Mouse (Mus musculus): Measurements from ENCODE around the gene Fam171a2.
"Not testable (repeated sequence)": the region's sequence is repeated elsewhere in the genome, so short reads cannot be mapped to it uniquely, and the experiment has no call there.

Fam171a2 gene

GRCm38 (mm10) chr11:102434406-102434805 is 13.1 kb downstream of the Fam171a2 start:
- peak; percentile 92 for DNase-seq

DNA sequence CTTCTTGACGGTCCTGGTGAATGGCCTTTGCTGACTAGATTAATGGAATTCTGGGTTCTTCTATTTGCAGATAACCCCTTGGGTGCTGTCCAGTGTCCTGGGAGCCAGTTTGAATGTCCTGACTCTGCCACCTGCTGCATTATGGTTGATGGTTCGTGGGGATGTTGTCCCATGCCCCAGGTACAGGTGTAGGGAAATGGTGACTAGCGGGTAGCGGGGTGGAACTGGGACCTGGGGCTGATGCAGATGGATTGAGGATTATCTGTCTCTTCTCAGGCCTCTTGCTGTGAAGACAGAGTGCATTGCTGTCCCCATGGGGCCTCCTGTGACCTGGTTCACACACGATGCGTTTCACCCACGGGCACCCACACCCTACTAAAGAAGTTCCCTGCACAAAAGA is 13.6 kb downstream of the Fam171a2 start:
- no peak for DNase-seq

GRCm38 (mm10) chr11:102432896-102433295 is 14.6 kb downstream of the Fam171a2 start:
- DNase-seq = no peak

GRCm38 (mm10) chr11:102432115-102432843 is 15.2 kb downstream of the Fam171a2 start:
- peak; percentile 85 to 87 for DNase-seq

DNA sequence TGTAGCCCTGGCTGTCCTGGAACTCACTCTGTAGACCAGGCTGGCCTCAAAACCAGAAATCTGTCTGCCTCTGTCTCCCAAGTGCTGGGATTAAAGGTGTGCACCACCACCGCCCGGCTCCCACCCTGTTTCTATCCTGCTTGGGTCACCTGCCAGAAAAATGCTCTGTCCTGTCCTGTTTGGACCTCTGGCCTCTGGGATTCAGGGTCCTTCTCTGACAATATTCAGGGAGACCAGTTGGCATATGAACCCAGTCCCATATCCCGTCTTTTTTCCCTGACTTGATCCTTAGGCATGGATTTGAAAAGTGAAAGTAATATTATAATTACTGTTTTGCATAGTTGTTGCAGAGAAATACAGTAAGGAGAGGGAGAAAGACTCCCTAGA is 15.8 kb downstream of the Fam171a2 start:
- DNase-seq = no peak

GRCm38 (mm10) chr11:102431018-102431645 is 16.4 kb downstream of the Fam171a2 start:
- peak; percentile 80 to 84 for DNase-seq

- DNase-seq = peak; percentile 71 to 73
These were observed 17.1 kb downstream of the Fam171a2 start, which contains the start of gene Grn for GRCm38 (mm10) chr11:102430121-102431017. TSS of gene Grn (plus strand) at chr11:102430315.

GRCm38 (mm10) chr11:102429551-102429950 is 17.9 kb downstream of the Fam171a2 start:
- no peak for DNase-seq

DNA sequence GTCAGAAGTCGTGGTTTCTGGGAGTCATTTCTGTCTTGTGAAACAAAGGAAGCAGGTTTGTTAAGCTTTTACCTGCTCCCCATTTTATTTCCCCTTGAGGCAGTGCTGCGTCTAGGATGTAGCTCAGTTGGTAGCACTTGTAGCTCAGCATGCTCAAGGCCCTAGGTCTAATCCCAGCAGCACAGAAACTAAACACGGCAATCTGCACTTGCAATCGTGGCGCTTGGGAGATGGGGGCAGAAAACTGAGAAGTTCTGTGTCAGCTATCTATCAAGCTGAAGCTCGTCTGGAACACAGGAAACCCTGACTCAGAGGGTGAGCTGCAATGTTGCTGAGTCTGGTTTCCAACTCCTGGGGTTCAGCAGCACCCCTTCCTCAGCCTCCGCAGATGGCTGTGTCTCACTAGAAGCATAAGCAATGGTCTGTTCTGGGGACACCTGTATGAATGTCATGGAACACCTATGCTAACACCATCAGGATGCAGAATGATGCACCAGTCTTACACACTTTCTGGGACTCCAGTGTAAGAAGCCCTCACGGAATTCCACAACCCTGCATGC is 18.4 kb downstream of the Fam171a2 start:
- no peak for DNase-seq

DNA sequence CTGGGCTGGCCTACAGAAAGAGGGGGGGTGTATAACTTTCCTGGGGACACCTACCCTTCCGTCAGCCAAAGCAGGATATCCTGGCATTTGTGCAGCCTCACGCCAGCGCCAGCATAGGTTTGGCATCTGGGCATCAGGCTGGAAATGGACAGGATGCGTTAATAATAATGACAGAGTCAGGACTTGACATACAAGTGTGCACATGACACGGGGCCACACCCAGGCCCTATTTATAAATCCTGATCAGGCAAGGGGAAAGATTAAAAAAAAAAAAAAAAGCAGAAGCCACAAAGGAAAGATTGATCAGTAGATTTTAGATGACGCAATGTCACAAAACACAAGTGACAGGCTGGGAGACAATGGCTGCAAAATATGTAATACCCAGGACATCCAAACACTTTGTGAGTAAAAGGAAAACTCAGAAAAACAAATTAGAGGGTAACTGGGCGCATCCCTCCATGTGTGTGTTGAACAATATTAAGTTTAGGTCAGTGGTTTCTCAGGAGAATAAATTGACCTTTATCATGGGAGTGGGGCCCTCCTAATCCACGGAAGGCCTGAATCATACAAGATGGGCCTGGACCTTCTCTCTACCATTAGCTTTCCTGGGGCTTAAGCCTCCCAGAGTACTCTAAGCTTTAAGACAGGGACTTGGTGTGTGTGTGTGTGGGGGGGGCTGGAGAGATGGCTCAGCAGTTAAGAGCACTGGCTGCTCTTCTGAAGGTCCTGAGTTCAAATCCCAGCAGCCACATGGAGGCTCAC is 21.7 kb downstream of the Fam171a2 start:
- DNase-seq = no peak

DNA sequence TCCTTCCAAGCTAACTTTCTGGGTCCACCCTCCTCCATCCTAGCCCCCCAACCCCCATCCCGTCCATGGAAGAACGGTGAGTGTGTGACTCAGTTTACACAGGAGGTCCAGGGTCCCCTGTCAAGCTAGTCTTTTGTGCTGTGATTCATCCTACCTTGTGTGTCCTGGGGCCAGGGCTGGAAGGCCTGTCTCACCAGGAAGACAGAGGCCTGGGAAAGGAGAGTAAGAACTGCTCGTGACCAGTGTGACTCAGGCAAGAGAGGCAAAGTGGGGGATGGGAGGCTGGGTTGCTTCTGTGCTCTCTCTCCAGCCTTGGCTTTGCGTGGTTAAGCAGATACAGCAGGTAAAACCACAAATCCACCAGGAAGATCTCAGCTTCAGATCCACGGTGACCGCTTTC is 22.8 kb downstream of the Fam171a2 start:
- no peak for DNase-seq

- no peak for DNase-seq
These were observed 25.9 kb downstream of the Fam171a2 start for GRCm38 (mm10) chr11:102421559-102421958.

GRCm38 (mm10) chr11:102418887-102419286 is 28.6 kb downstream of the Fam171a2 start:
- DNase-seq = no peak

DNA sequence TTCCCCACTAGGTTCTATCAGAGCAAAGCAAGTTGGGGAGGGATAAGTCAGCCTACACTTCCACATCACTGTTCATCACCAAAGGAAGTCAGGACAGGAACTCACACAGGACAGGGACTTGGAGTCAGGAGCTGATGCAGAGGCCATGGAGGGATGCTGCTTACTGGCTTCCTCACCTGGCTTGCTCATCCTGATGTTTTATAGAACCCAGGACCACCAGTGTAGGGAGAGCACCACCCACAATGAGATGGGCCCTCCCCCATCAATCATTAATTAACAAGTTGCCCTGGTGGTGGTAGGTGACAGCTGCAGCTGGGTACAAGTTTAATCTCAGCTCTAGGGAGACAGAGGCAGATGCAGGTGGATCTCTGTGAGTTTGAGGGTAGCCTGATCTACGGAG is 30.3 kb downstream of the Fam171a2 start:
- no peak for DNase-seq

DNA sequence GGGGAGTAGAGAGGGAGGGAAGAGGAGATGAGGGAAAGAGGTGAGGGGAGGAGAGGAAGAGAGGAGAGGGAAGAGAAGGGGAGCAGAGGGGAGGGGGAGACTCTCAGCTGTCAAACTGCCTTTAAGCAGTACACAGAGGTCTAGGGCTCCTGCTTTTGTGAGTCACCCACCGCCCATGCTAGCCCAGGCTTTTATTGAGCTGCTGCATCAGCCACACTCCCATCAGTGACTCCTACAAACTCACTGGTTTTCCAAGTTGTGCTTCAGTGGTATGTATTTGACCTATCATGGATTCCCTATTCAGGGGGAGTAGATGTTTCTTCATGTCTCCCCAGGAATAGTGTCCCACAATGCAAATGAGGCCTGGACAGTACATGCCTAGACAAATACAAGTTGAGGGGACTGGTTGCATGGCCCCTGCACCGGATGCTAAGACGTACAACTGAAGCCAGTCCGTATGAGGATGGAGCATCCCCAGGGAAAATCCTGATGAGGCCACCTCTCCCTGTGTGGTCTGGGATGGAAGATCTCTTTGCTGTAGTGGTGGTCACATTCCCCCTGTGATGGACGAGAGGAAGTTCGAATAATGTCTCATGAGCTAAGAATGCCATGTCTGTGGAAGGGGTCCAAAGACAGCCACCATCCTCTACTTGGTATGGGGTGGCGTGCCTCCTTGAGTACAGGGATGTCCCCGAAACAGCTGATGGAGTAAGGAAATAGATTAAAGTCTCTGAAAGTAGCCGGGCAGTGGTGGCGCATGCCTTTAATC is 32.3 kb downstream of the Fam171a2 start:
- no peak for DNase-seq

GRCm38 (mm10) chr11:102413059-102413458 is 34.4 kb downstream of the Fam171a2 start:
- DNase-seq = no peak

- DNase-seq = peak; percentile 91 to 92
These were observed 35.8 kb downstream of the Fam171a2 start for GRCm38 (mm10) chr11:102411704-102412103.

- DNase-seq = no peak
These were observed 36.4 kb downstream of the Fam171a2 start for GRCm38 (mm10) chr11:102411061-102411460.

DNA sequence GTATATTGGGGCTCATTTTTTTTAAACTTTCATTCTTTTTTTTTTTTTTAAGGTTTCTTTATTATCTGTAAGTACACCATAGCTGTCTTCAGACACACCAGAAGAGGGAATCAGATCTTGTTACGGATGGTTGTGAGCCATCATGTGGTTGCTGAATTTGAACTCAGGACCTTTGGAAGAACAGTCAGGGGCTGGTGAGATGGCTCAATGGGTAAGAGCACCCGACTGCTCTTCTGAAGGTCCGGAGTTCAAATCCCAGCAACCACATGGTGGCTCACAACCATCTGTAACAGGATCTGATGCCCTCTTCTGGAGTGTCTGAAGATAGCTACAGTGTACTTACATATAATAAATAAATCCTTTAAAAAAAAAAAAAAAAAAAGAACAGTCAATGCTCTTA is 37.1 kb downstream of the Fam171a2 start:
- not testable (repeated sequence) for DNase-seq

- DNase-seq = no peak
These were observed 37.6 kb downstream of the Fam171a2 start for GRCm38 (mm10) chr11:102409795-102410330.
